Mouse (Mus musculus): ENCODE data around the gene Il17c. TPM values are rescaled to one million over a fixed set of nuclear protein-coding genes. Genes with fewer than 3 reads are reported as not detected.
A peak's percentile ranks its signal among the peaks of the same experiment; 100 is the strongest.

Gene Il17c
- polyA plus RNA-seq, 1 experiment: 0.16 TPM

DNA sequence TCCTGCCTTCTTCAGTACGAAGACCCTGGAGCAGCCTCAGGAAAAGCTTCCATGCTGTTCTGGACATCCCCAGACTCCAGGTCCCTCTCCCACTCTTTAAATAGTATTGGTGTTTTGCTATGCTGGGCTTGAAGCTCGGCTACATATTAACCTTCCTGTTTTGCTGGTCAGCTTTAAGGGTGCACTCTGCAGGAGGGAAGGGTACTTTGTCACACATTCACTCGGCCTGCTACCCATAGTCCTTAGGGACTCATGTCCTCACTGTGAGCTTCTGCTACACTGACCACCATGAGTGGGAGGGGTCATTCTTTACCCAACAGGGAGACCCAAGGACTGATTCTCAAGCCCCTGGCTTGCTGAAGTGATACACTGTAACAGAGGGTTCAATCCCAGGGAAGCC lies 8.8 kb downstream of the Il17c start:
- Histone ChIP-seq H3K27ac (ENCODE audit: control insufficient read depth, insufficient read depth, low read depth, low read length) (no peak overlapping the region), H3K4me3 (ENCODE audit: control insufficient read depth, low read depth, low read length) (no peak overlapping the region), H3K36me3 (ENCODE audit: control insufficient read depth, insufficient read depth, low read length) (no peaks in the 10 kb centered on the region), H3K27me3 (ENCODE audit: control insufficient read depth, insufficient read depth, low read length) (no peaks in the 10 kb centered on the region; the same call in 1 of the 2 replicates), H3K4me1 (ENCODE audit: control insufficient read depth, insufficient read depth, low read length) (peaks cover 22% of the 10 kb centered on the region)
- TF ChIP-seq CTCF (IDR thresholded peaks at IDR 0.05; ENCODE audit: control insufficient read depth, insufficient read depth, insufficient replicate concordance, low read depth, low read length) (no peak), POLR2A (IDR thresholded peaks at IDR 0.05; ENCODE audit: control insufficient read depth, low read depth, low read length) (no peak)

DNA sequence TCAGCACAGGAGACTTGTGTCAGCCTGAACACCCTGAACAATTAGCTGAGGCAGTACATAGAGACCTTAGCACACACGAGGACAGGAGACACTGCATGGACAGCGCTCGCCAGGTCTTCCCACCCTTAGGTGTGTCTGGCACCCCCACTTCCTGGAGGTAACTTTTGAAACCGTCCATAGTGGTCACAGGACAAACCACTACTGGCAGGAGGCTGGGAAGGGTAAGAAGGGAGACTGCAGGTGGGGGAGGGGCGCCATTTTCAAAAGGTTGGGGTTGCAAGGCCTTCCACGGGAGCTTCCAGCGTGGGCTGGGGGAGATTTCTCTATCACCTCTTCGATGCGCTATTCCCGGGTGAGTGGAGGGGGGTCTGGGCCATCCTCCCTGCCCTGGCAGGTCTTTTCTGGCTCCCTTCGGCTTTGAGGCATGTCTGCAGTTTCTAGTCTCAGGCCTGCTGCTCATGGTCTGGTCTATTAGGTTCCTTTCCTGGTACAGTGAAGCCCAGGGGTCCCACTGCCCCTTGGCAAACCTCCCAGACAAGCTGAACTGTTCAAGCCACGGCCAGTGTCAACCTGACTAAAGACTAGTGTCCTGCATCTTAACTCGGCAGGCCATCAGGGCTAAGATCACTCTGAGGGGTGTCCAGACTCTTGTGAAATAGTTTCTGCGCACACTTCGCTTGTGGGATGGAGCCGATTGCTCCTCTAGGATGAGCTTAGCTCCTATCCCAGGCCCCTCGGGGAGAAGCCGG lies 10.0 kb downstream of the Il17c start:
- no peaks in the 10 kb centered on the region for H3K36me3 ChIP-seq (ENCODE audit: control insufficient read depth, insufficient read depth, low read length)
- H3K4me3 ChIP-seq (ENCODE audit: control insufficient read depth, low read depth, low read length): peak overlapping the region; percentile 49
- peak overlapping the region; percentile 3; the same call in 1 of the 2 replicates for H3K27ac ChIP-seq (ENCODE audit: control insufficient read depth, insufficient read depth, low read depth, low read length)
- no peak for TF ChIP-seq POLR2A (IDR thresholded peaks at IDR 0.05; ENCODE audit: control insufficient read depth, low read depth, low read length)
- TF ChIP-seq CTCF (IDR thresholded peaks at IDR 0.05; ENCODE audit: control insufficient read depth, insufficient read depth, insufficient replicate concordance, low read depth, low read length): no peak
- peaks cover 22% of the 10 kb centered on the region for H3K4me1 ChIP-seq (ENCODE audit: control insufficient read depth, insufficient read depth, low read length)
- no peaks in the 10 kb centered on the region; the same call in 1 of the 2 replicates for H3K27me3 ChIP-seq (ENCODE audit: control insufficient read depth, insufficient read depth, low read length)

DNA sequence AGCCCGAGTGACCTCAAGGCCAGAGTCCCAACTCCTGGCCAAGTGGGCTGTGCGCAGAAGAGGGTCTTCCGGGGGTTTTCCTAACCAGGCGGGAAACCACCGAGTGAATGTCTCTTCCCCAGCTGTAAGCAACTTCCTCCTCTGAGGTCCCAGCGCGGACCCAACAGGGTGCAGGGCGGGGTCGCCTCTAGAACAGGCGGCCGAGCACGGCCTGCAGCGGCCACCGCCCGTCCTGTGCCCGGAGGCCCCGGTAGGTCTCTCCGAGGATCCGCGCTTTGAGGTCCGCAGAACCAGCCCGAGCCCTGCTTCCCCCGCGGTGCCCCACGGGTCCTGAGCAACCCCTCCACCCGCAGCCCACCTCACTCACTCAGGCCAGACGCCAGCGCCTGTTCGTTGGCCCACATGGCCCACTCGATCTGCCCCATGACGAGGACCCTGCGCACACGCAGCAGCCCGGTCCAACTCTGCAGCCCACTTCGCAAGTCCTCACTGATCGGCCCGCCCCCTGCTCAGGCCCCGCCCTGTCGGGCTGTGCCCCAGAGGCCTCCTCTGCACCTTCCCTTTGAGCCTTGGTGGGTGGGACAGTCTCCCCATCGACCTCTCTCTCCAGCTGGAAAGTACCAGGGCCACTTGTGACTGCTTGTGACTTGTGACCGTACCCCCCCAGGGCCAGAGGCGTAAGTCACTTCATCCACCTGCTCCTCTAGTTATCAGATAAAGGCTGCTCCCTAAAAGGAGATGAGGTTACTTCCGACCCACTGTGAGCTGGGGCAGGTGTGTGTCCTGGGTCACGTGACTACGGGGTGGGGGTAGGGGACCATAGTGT lies 10.8 kb downstream of the Il17c start, which contains the start of gene Cyba:
Gene Cyba, minus strand, starts transcription at position 488 of the 826 bp plus-strand sequence.
- peak within 1 kb of the TSS; percentile 3; the same call in 1 of the 2 replicates for H3K27ac ChIP-seq (ENCODE audit: control insufficient read depth, insufficient read depth, low read depth, low read length)
- no peaks in the 10 kb centered on the region; the same call in 1 of the 2 replicates for H3K27me3 ChIP-seq (ENCODE audit: control insufficient read depth, insufficient read depth, low read length)
- peaks cover 22% of the 10 kb centered on the region for H3K4me1 ChIP-seq (ENCODE audit: control insufficient read depth, insufficient read depth, low read length)
- no peak for TF ChIP-seq CTCF (IDR thresholded peaks at IDR 0.05; ENCODE audit: control insufficient read depth, insufficient read depth, insufficient replicate concordance, low read depth, low read length)
- peak; percentile 28; the same call in 1 of the 2 replicates for TF ChIP-seq POLR2A (IDR thresholded peaks at IDR 0.05; ENCODE audit: control insufficient read depth, low read depth, low read length)
- peak within 1 kb of the TSS; percentile 49 for H3K4me3 ChIP-seq (ENCODE audit: control insufficient read depth, low read depth, low read length)
- no peaks in the 10 kb centered on the region for H3K36me3 ChIP-seq (ENCODE audit: control insufficient read depth, insufficient read depth, low read length)

DNA sequence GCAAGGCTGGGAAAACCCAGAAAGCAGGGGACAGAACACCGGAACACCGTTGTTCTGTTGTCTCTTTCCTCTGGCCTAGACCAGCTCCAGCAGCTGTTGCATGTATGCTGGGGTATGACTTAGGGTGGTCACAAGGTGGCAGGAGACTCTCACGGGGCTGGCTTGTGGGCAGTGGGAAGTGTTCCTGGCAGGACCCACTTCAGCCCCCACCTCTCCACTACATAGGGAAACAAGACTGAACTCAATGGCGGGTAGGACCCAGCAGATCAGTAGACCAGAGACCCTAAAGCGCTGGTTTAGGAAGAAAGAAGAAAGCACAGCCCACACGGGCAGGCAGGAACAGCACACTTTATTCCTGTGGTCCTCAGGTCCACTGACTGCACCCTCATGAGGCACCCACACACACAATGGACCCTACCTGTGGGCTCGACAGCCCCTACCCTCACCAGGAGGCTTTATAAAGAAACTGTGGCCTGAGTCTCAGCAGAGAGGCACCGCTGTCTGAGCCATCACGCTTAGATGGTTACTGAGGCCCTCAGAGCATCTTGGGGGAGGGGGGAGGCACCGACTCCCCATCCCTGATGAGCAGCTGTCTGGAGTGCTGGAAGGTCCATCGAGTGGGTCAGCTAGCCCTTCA lies 11.6 kb downstream of the Il17c start:
- no peak for TF ChIP-seq CTCF (IDR thresholded peaks at IDR 0.05; ENCODE audit: control insufficient read depth, insufficient read depth, insufficient replicate concordance, low read depth, low read length)
- TF ChIP-seq POLR2A (IDR thresholded peaks at IDR 0.05; ENCODE audit: control insufficient read depth, low read depth, low read length): no peak
- Histone ChIP-seq H3K36me3 (ENCODE audit: control insufficient read depth, insufficient read depth, low read length) (no peaks in the 10 kb centered on the region), H3K4me1 (ENCODE audit: control insufficient read depth, insufficient read depth, low read length) (peaks cover 22% of the 10 kb centered on the region), H3K27me3 (ENCODE audit: control insufficient read depth, insufficient read depth, low read length) (no peaks in the 10 kb centered on the region; the same call in 1 of the 2 replicates), H3K4me3 (ENCODE audit: control insufficient read depth, low read depth, low read length) (no peak overlapping the region), H3K27ac (ENCODE audit: control insufficient read depth, insufficient read depth, low read depth, low read length) (no peak overlapping the region)

DNA sequence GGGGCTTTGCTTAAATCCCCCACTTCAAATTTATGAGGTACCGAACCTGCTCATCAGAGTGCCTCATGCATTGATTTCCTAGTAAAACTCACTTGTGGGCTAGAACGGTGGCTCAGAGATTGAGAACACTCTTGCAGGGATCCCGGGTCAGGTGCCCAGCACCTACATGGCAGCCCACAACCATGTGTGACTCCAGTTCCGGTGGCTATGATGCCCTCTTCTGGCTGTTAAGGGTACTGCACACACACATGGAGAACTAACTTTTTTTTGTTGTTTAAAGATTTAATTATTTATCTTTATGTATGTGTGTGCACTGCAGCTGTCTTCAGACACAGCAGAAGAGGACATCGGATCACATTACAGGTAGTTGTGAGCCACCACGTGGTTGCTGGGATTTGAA lies 13.6 kb downstream of the Il17c start:
- no peak overlapping the region for H3K27ac ChIP-seq (ENCODE audit: control insufficient read depth, insufficient read depth, low read depth, low read length)
- no peaks in the 10 kb centered on the region for H3K36me3 ChIP-seq (ENCODE audit: control insufficient read depth, insufficient read depth, low read length)
- no peaks in the 10 kb centered on the region; the same call in 1 of the 2 replicates for H3K27me3 ChIP-seq (ENCODE audit: control insufficient read depth, insufficient read depth, low read length)
- H3K4me1 ChIP-seq (ENCODE audit: control insufficient read depth, insufficient read depth, low read length): peaks cover 16% of the 10 kb centered on the region
- TF ChIP-seq POLR2A (IDR thresholded peaks at IDR 0.05; ENCODE audit: control insufficient read depth, low read depth, low read length) (no peak), CTCF (IDR thresholded peaks at IDR 0.05; ENCODE audit: control insufficient read depth, insufficient read depth, insufficient replicate concordance, low read depth, low read length) (peak; percentile 60; the same call in 1 of the 2 replicates)
- H3K4me3 ChIP-seq (ENCODE audit: control insufficient read depth, low read depth, low read length): no peak overlapping the region

DNA sequence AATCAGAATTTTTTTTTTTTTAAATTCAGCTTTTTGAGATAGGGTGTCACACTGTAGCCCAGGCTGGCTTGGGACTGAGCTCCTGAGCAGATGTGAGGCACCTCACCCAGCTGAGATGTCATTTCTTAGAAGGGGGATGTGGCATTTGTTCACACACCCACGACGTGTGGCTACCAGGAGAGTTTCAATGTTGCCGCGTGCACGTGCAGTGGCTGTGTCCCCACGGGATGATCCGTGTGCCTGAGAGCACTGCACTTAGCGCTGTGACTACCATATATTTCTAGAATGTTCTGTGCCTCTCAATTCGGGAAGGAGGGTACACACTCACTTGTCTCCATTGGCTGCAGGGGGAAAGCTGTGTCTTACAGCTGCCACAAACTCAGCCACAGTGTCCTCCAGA lies 14.3 kb downstream of the Il17c start:
- TF ChIP-seq CTCF (IDR thresholded peaks at IDR 0.05; ENCODE audit: control insufficient read depth, insufficient read depth, insufficient replicate concordance, low read depth, low read length) (no peak), POLR2A (IDR thresholded peaks at IDR 0.05; ENCODE audit: control insufficient read depth, low read depth, low read length) (no peak)
- no peaks in the 10 kb centered on the region; the same call in 1 of the 2 replicates for H3K27me3 ChIP-seq (ENCODE audit: control insufficient read depth, insufficient read depth, low read length)
- H3K27ac ChIP-seq (ENCODE audit: control insufficient read depth, insufficient read depth, low read depth, low read length): no peak overlapping the region
- H3K4me1 ChIP-seq (ENCODE audit: control insufficient read depth, insufficient read depth, low read length): peaks cover 15% of the 10 kb centered on the region
- H3K36me3 ChIP-seq (ENCODE audit: control insufficient read depth, insufficient read depth, low read length): no peaks in the 10 kb centered on the region
- H3K4me3 ChIP-seq (ENCODE audit: control insufficient read depth, low read depth, low read length): no peak overlapping the region

Measured in testis, adult 2 months (tissue).